Mouse (Mus musculus) ES-E14 (cell line): ENCODE data around the gene Tgfbr3.
"Not testable (repeated sequence)": the region's sequence is repeated elsewhere in the genome, so short reads cannot be mapped to it uniquely, and the experiment has no call there.

Source experiments
- MAFK ChIP-seq: IDR thresholded peaks from 2 replicates; pipeline ENCODE4 v1.6.1; 2014; ENCODE audit warnings: mild to moderate bottlenecking, low read depth, low read length, inconsistent platforms; ENCODE audit not compliant: insufficient read depth
- ZC3H11A ChIP-seq: IDR thresholded peaks from 2 replicates; pipeline ENCODE4 v1.6.1; 2012; ENCODE audit warnings: low read depth, mild to moderate bottlenecking, inconsistent platforms, low read length, borderline replicate concordance
- ZNF384 ChIP-seq: IDR thresholded peaks from 2 replicates; pipeline ENCODE4 v1.6.1; 2012; ENCODE audit warnings: low read depth, low read length, inconsistent platforms

- not testable (repeated sequence) for TF ChIP-seq ZC3H11A, MAFK, ZNF384
Observed at GRCm38 (mm10) chr5:107248302-107248701, 41.1 kb downstream of the Tgfbr3 start.
